Mouse (Mus musculus): Measurements from ENCODE around the gene Gss. TPM values are rescaled to one million over a fixed set of nuclear protein-coding genes. Genes with fewer than 3 reads are reported as not detected.

Gene Gss
- total and polyA plus RNA-seq, 2 experiments from 2014 or later, result 24.8 to 52.3 TPM

GRCm38 (mm10) chr2:155635961-155636360 lies 43.4 kb upstream of the Gss start:
- TF ChIP-seq EP300 (IDR thresholded peaks at IDR 0.05; ENCODE audit: low read depth) (no peak), CTCF (IDR thresholded peaks at IDR 0.05; ENCODE audit: low read depth) (no peak)
- H3K4me3 ChIP-seq (ENCODE audit: low read depth, low read length), result no peak overlapping the region
- H3K4me1 ChIP-seq (ENCODE audit: control insufficient read depth, insufficient read depth), result no peaks in the 10 kb centered on the region
- H3K27ac ChIP-seq (ENCODE audit: low read depth), result 0 out of 2 replicates have a peak overlapping the region, but pooled peaks have one; percentile 65
- H3K27me3 ChIP-seq (ENCODE audit: control insufficient read depth, insufficient read depth, low read length), result no peaks in the 10 kb centered on the region
- no peaks in the 10 kb centered on the region for H3K9me3 ChIP-seq (replicated peaks; ENCODE audit: control insufficient read depth, low read length)
- ATAC-seq (ENCODE audit: insufficient read depth, low read depth) (no peak; the same call in 1 of the 2 replicates), DNase-seq (ENCODE audit: low spot score) (peak; percentile 16)
- 81% methylated on average over 8 of the region's 8 CpGs for WGBS
- H3K36me3 ChIP-seq (replicated peaks; ENCODE audit: control insufficient read depth, insufficient read depth, low read length), result peaks cover 94% of the 10 kb centered on the region
- no peak overlapping the region for H3K9ac ChIP-seq (replicated peaks; ENCODE audit: low read depth, low read length)
- no peak overlapping the region for H3K4me2 ChIP-seq (ENCODE audit: low read depth, low read length)

DNA sequence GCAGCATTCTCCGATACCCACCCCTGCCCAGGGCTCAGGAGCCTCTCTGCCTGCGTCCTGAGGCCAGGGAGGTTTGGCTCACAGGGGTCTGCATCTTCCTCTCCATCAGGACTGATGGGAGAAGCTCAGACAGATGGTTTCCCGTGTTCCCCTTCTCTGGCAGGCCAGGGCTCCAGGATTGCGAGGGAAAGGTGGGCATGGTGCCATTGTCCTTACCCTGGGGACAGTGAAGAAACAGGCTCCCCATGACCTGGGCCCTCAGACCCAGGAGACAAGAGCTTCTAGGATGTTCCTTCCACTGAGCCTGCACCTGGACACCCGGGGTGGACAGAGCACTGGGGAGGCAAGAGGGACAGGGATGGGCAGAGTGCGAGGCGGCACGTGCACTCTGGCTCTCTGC lies 42.0 kb upstream of the Gss start:
- H3K27me3 ChIP-seq (ENCODE audit: control insufficient read depth, insufficient read depth, low read length), result no peaks in the 10 kb centered on the region
- H3K4me2 ChIP-seq (ENCODE audit: low read depth, low read length), result no peak overlapping the region
- no peak overlapping the region for H3K9ac ChIP-seq (replicated peaks; ENCODE audit: low read depth, low read length)
- TF ChIP-seq EP300 (IDR thresholded peaks at IDR 0.05; ENCODE audit: low read depth), result no peak
- no peak for TF ChIP-seq CTCF (IDR thresholded peaks at IDR 0.05; ENCODE audit: low read depth)
- no peak overlapping the region for H3K4me3 ChIP-seq (ENCODE audit: low read depth, low read length)
- ATAC-seq (ENCODE audit: insufficient read depth, low read depth) (no peak), DNase-seq (ENCODE audit: low spot score) (no peak)
- no peaks in the 10 kb centered on the region for H3K4me1 ChIP-seq (ENCODE audit: control insufficient read depth, insufficient read depth)
- peaks cover 89% of the 10 kb centered on the region for H3K36me3 ChIP-seq (replicated peaks; ENCODE audit: control insufficient read depth, insufficient read depth, low read length)
- peak overlapping the region; percentile 65 for H3K27ac ChIP-seq (ENCODE audit: low read depth)
- WGBS, result 55% methylated on average over 8 of the region's 8 CpGs
- H3K9me3 ChIP-seq (replicated peaks; ENCODE audit: control insufficient read depth, low read length), result no peaks in the 10 kb centered on the region

DNA sequence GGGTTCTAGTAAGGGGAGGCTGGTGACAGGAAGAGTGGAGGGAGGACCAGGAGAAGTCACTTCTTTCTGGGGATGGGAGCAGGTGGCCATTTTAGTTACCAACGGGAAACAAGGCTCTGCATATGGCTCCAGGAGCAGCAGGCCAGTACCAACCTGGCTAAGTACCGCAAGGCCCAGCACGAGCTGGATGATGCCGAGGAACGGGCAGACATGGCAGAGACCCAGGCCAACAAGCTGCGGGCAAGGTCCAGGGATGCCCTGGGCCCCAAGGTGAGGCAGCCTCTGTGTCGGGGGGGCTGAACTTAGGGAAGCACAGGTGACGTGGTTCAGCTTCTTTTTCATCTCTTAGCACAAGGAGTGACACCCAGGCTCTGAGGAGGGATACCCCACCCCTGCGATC lies 41.1 kb upstream of the Gss start:
- Histone ChIP-seq H3K4me3 (ENCODE audit: low read depth, low read length) (no peak overlapping the region), H3K4me1 (ENCODE audit: control insufficient read depth, insufficient read depth) (no peaks in the 10 kb centered on the region), H3K9me3 (replicated peaks; ENCODE audit: control insufficient read depth, low read length) (no peaks in the 10 kb centered on the region), H3K27ac (ENCODE audit: low read depth) (peak overlapping the region; percentile 65; the same call in 1 of the 2 replicates), H3K4me2 (ENCODE audit: low read depth, low read length) (no peak overlapping the region), H3K36me3 (replicated peaks; ENCODE audit: control insufficient read depth, insufficient read depth, low read length) (peaks cover 91% of the 10 kb centered on the region), H3K27me3 (ENCODE audit: control insufficient read depth, insufficient read depth, low read length) (no peaks in the 10 kb centered on the region), H3K9ac (replicated peaks; ENCODE audit: low read depth, low read length) (no peak overlapping the region)
- ATAC-seq (ENCODE audit: insufficient read depth, low read depth), result no peak
- no peak for DNase-seq (ENCODE audit: low spot score)
- 85% methylated on average over 9 of the region's 9 CpGs for whole genome bisulfite sequencing
- TF ChIP-seq EP300 (IDR thresholded peaks at IDR 0.05; ENCODE audit: low read depth) (no peak), CTCF (IDR thresholded peaks at IDR 0.05; ENCODE audit: low read depth) (no peak)

DNA sequence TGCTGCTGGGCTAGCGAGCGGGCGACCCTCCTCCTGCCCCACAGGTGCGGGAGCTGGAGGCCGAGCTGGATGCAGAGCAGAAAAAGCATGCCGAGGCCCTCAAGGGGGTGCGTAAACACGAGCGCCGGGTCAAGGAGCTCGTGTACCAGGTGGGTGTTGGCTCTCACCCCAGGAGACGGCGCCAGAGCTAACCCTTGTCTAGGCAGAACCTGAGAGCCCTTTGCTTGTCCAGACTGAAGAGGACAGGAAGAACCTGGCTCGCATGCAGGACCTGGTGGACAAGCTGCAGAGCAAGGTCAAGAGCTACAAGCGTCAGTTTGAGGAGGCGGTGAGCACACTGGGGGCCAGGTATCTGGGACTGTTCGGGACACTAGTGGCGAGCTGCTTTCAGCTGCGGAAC lies 40.5 kb upstream of the Gss start:
- Histone ChIP-seq H3K36me3 (replicated peaks; ENCODE audit: control insufficient read depth, insufficient read depth, low read length) (peaks cover 92% of the 10 kb centered on the region), H3K27ac (ENCODE audit: low read depth) (no peak overlapping the region), H3K4me1 (ENCODE audit: control insufficient read depth, insufficient read depth) (no peaks in the 10 kb centered on the region), H3K9ac (replicated peaks; ENCODE audit: low read depth, low read length) (no peak overlapping the region), H3K4me2 (ENCODE audit: low read depth, low read length) (no peak overlapping the region), H3K4me3 (ENCODE audit: low read depth, low read length) (no peak overlapping the region), H3K9me3 (replicated peaks; ENCODE audit: control insufficient read depth, low read length) (no peaks in the 10 kb centered on the region), H3K27me3 (ENCODE audit: control insufficient read depth, insufficient read depth, low read length) (no peaks in the 10 kb centered on the region)
- TF ChIP-seq EP300 (IDR thresholded peaks at IDR 0.05; ENCODE audit: low read depth) (no peak), CTCF (IDR thresholded peaks at IDR 0.05; ENCODE audit: low read depth) (no peak)
- WGBS, result 62% methylated on average over 19 of the region's 19 CpGs
- no peak for ATAC-seq (ENCODE audit: insufficient read depth, low read depth)
- no peak for DNase-seq (ENCODE audit: low spot score)

DNA sequence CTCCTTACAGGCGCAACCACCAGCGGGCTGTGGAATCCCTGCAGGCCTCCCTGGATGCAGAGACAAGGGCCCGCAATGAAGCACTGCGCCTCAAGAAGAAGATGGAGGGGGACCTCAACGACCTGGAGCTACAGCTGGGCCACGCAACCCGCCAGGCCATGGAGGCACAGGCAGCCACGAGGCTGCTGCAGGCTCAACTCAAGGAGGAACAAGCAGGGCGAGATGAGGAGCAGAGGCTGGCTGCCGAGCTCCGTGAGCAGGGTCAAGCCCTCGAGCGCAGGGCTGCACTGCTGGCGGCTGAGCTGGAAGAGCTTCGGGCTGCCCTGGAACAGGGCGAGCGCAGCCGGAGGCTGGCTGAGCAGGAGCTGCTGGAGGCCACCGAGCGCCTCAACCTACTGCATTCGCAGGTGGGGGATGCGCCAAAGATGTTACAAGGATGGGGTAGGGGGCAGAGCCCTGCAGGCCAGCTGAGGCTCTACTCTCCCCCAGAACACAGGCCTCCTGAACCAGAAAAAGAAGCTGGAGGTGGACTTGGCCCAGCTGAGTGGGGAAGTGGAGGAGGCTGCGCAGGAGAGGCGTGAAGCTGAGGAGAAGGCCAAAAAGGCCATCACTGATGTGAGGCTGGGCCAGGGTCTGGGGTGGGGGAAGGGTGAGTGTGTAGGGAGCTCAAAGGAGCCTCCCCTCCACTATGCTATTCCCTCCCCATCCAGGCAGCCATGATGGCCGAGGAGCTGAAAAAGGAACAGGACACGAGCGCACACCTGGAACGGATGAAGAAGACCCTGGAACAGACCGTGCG lies 39.7 kb upstream of the Gss start:
- peaks cover 92% of the 10 kb centered on the region for H3K36me3 ChIP-seq (replicated peaks; ENCODE audit: control insufficient read depth, insufficient read depth, low read length)
- no peaks in the 10 kb centered on the region for H3K27me3 ChIP-seq (ENCODE audit: control insufficient read depth, insufficient read depth, low read length)
- ATAC-seq (ENCODE audit: insufficient read depth, low read depth) (no peak), DNase-seq (ENCODE audit: low spot score) (no peak)
- no peak overlapping the region for H3K4me3 ChIP-seq (ENCODE audit: low read depth, low read length)
- H3K27ac ChIP-seq (ENCODE audit: low read depth), result no peak overlapping the region
- TF ChIP-seq EP300 (IDR thresholded peaks at IDR 0.05; ENCODE audit: low read depth), result no peak
- no peak for TF ChIP-seq CTCF (IDR thresholded peaks at IDR 0.05; ENCODE audit: low read depth)
- no peak overlapping the region for H3K9ac ChIP-seq (replicated peaks; ENCODE audit: low read depth, low read length)
- no peaks in the 10 kb centered on the region for H3K4me1 ChIP-seq (ENCODE audit: control insufficient read depth, insufficient read depth)
- 76% methylated on average over 30 of the region's 30 CpGs for WGBS
- H3K9me3 ChIP-seq (replicated peaks; ENCODE audit: control insufficient read depth, low read length), result no peaks in the 10 kb centered on the region
- H3K4me2 ChIP-seq (ENCODE audit: low read depth, low read length), result no peak overlapping the region
